Comparison of ENCODE assay signal across 16 mouse cellular contexts in the genomic region with DNA sequence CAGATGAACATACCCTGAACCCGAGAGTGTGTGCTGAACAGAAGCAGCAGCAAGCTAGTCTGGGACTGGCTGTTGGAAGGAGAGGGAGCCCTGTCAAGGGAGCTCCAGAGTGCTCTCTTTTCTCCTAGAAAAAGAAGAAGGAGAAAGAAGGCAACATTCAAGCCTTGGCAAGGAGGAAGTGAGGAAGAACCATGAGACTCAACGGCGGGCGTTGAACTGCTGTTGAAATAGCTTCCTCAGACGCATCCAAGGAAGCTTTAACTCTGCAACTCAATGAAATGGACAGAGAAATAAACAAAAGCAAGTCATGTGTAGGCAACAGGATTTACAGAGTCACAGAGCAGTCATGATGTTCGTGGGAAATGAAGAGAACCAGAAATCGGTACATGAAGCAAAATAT. TPM values are rescaled to one million over a fixed set of nuclear protein-coding genes. Genes with fewer than 3 reads are reported as not detected.
DNase-seq lines count a peak whose midpoint lies in the region; ATAC-seq and TF ChIP-seq lines count a peak whose summit lies in the region.
"Had no signal": no experiment of that assay in that cellular context is flagged by ENCODE, and none has a peak within 500 bp of the region (broad histone marks: within the 10 kb centered on the region; RNA-seq: fewer than 3 reads in every experiment).

No protein-coding gene starts in this region.

- no peaks in the 10 kb centered on the region for H3K36me3 ChIP-seq in heart, embryonic 13.5 days
- H3K36me3 ChIP-seq in intestine, embryonic 16.5 days (ENCODE audit: control insufficient read depth, insufficient read depth, low read length), result no peaks in the 10 kb centered on the region
- no peaks in the 10 kb centered on the region for H3K36me3 ChIP-seq in hindbrain, embryonic 12.5 days

- WGBS in heart, embryonic 13.5 days, result 69% methylated on average over 7 of the region's 7 CpGs
- WGBS in bone marrow, adult 2 months, result 30% methylated on average over 7 of the region's 7 CpGs
- WGBS in intestine, embryonic 16.5 days, result 42% methylated on average over 7 of the region's 7 CpGs
- WGBS in hindbrain, embryonic 12.5 days, result 82% methylated on average over 7 of the region's 7 CpGs

- intact Hi-C loops in heart, postnatal 36 days (cut with DNase I), result no loop called here

- no peak for ATAC-seq in heart, embryonic 13.5 days (ENCODE audit: extremely low read depth, insufficient number of reproducible peaks, low FRiP score, low TSS enrichment)
- no peak for ATAC-seq in intestine, embryonic 16.5 days
- peak; percentile 76 for ATAC-seq in megakaryocyte progenitor cell, adult 5-6 weeks (replicated peaks; ENCODE audit: poor library complexity)
- ATAC-seq in hindbrain, embryonic 12.5 days (ENCODE audit: low FRiP score), result no peak
- ATAC-seq: forebrain, embryonic 16.5 days had no signal

- no peak for TF ChIP-seq CTCF in bone marrow, adult 2 months (IDR thresholded peaks at IDR 0.05; ENCODE audit: control insufficient read depth, insufficient read depth, low read length)

- no peaks in the 10 kb centered on the region for H3K27me3 ChIP-seq in heart, embryonic 13.5 days (replicated peaks)
- no peaks in the 10 kb centered on the region for H3K27me3 ChIP-seq in intestine, embryonic 16.5 days (replicated peaks; ENCODE audit: control insufficient read depth, insufficient read depth, low read length)
- no peaks in the 10 kb centered on the region for H3K27me3 ChIP-seq in hindbrain, embryonic 12.5 days

- 0 out of 2 replicates have a peak, but pooled peaks cover 2% of the 10 kb centered on the region for H3K9me3 ChIP-seq in heart, embryonic 13.5 days
- H3K9me3 ChIP-seq in intestine, embryonic 16.5 days (ENCODE audit: control insufficient read depth, low read length), result no peaks in the 10 kb centered on the region
- 0 out of 2 replicates have a peak, but pooled peaks cover 3% of the 10 kb centered on the region for H3K9me3 ChIP-seq in hindbrain, embryonic 12.5 days (replicated peaks)

- H3K4me1 ChIP-seq in heart, embryonic 13.5 days, result peaks cover 25% of the 10 kb centered on the region
- peaks cover 4% of the 10 kb centered on the region; the same call in 1 of the 2 replicates for H3K4me1 ChIP-seq in bone marrow, adult 2 months (ENCODE audit: control insufficient read depth, insufficient read depth, low read length)
- no peaks in the 10 kb centered on the region; the same call in 1 of the 2 replicates for H3K4me1 ChIP-seq in intestine, embryonic 16.5 days (ENCODE audit: control insufficient read depth, insufficient read depth, low read length)
- no peaks in the 10 kb centered on the region for H3K4me1 ChIP-seq in hindbrain, embryonic 12.5 days

- H3K9ac ChIP-seq in heart, embryonic 13.5 days, result no peak overlapping the region
- 0 out of 2 replicates have a peak overlapping the region, but pooled peaks have one; percentile 7 for H3K9ac ChIP-seq in intestine, embryonic 16.5 days (ENCODE audit: low read depth, low read length)
- H3K9ac ChIP-seq in hindbrain, embryonic 12.5 days, result no peak overlapping the region

- H3K4me3 ChIP-seq in heart, embryonic 13.5 days, result no peak overlapping the region
- no peak overlapping the region for H3K4me3 ChIP-seq in bone marrow, adult 2 months (replicated peaks; ENCODE audit: control insufficient read depth, low read depth, low read length)
- no peak overlapping the region for H3K4me3 ChIP-seq in intestine, embryonic 16.5 days (ENCODE audit: low read length)
- H3K4me3 ChIP-seq in hindbrain, embryonic 12.5 days, result no peak overlapping the region
- H3K4me3 ChIP-seq: heart, adult 2 months had no signal

- peak overlapping the region; percentile 29; the same call in 1 of the 2 replicates for H3K27ac ChIP-seq in heart, embryonic 13.5 days (replicated peaks)
- H3K27ac ChIP-seq in bone marrow, adult 2 months (ENCODE audit: control insufficient read depth, insufficient read depth, low read depth, low read length, poor library complexity), result peak overlapping the region; percentile 68; the same call in 1 of the 2 replicates
- H3K27ac ChIP-seq in intestine, embryonic 16.5 days (ENCODE audit: low read length), result peak overlapping the region; percentile 70
- no peak overlapping the region for H3K27ac ChIP-seq in hindbrain, embryonic 12.5 days

- TF ChIP-seq POLR2A in bone marrow, adult 2 months (IDR thresholded peaks at IDR 0.05; ENCODE audit: borderline replicate concordance, control insufficient read depth, low read depth, low read length), result no peak

- no peak overlapping the region for H3K4me2 ChIP-seq in heart, embryonic 13.5 days
- H3K4me2 ChIP-seq in intestine, embryonic 16.5 days (ENCODE audit: low read depth, low read length), result no peak overlapping the region
- H3K4me2 ChIP-seq in hindbrain, embryonic 12.5 days (replicated peaks), result no peak overlapping the region

- DNase-seq in heart, postnatal 36 days, result no peak
- no peak for DNase-seq in adipocyte (ENCODE audit: low spot score)
- no peak for DNase-seq in embryo, embryonic 9.5 days (ENCODE audit: extremely low spot score)
- DNase-seq: adrenal gland, adult 8-10 months; B cell, adult 2 months; cerebellum, adult 11 months; kidney, postnatal 25 days had no signal

RNA-seq across cellular contexts. Expression of gene Cmas, which starts 9.7 kb away (rescaled TPM):
- polyA plus RNA-seq in heart, embryonic 13.5 days (2015; fragmentation: Nextera tagmentation; extraction: Ambion mirVana), result 90.9 and 97.5 TPM in 2 replicates
- total RNA-seq in heart, postnatal 36 days (2021), result 10 to 100 TPM; 31.9 to 36.0 TPM
- polyA plus RNA-seq in bone marrow, adult 2 months (2011; ENCODE audit: insufficient read depth, insufficient read length, low replicate concordance, missing spikeins), result 144 and 171 TPM in 2 replicates
- 145 and 153 TPM in 2 replicates for polyA plus RNA-seq in intestine, embryonic 16.5 days (2015; fragmentation: Nextera tagmentation; extraction: Ambion mirVana)
- total RNA-seq in megakaryocyte progenitor cell, adult 5-6 weeks (2015), result 61.3 and 67.0 TPM in 2 replicates
- total RNA-seq in megakaryocyte progenitor cell, adult 5-6 weeks (2017), result 58.1 and 66.2 TPM in 2 replicates
- polyA plus RNA-seq in hindbrain, embryonic 12.5 days (2016; fragmentation: Nextera tagmentation; extraction: Ambion mirVana), result 138 and 139 TPM in 2 replicates

RNA-seq across cellular contexts. Expression of gene Abcc9, which starts 44.6 kb away (rescaled TPM):
- 12.8 and 13.3 TPM in 2 replicates for polyA plus RNA-seq in heart, embryonic 13.5 days (2015; fragmentation: Nextera tagmentation; extraction: Ambion mirVana)
- 100 to 1,000 TPM; 238 to 242 TPM for total RNA-seq in heart, postnatal 36 days (2021)
- polyA plus RNA-seq in bone marrow, adult 2 months (2011; ENCODE audit: insufficient read depth, insufficient read length, low replicate concordance, missing spikeins), result 2.2 and 3.8 TPM in 2 replicates
- 7.6 and 7.8 TPM in 2 replicates for polyA plus RNA-seq in intestine, embryonic 16.5 days (2015; fragmentation: Nextera tagmentation; extraction: Ambion mirVana)
- total RNA-seq in megakaryocyte progenitor cell, adult 5-6 weeks (2015), result not detected in 2 replicates
- not detected in 2 replicates for total RNA-seq in megakaryocyte progenitor cell, adult 5-6 weeks (2017)
- 2.4 and 2.8 TPM in 2 replicates for polyA plus RNA-seq in hindbrain, embryonic 12.5 days (2016; fragmentation: Nextera tagmentation; extraction: Ambion mirVana)
- total RNA-seq: megakaryocyte-erythroid progenitor cell, adult 5-6 weeks had no signal

RNA-seq across cellular contexts. Expression of gene Sult6b2, which starts 57.5 kb away (rescaled TPM):
- polyA plus RNA-seq in heart, embryonic 13.5 days (2015; fragmentation: Nextera tagmentation; extraction: Ambion mirVana), result 0.07 TPM in 1 of 2 replicates, not detected in the other
- under 1 TPM in 1 of 2 experiments, not detected in 1; 0.28 TPM for total RNA-seq in heart, postnatal 36 days (2021)
- not detected in 2 replicates for polyA plus RNA-seq in bone marrow, adult 2 months (2011; ENCODE audit: insufficient read depth, insufficient read length, low replicate concordance, missing spikeins)
- 49.8 and 76.7 TPM in 2 replicates for polyA plus RNA-seq in intestine, embryonic 16.5 days (2015; fragmentation: Nextera tagmentation; extraction: Ambion mirVana)
- not detected in 2 replicates for total RNA-seq in megakaryocyte progenitor cell, adult 5-6 weeks (2015)
- total RNA-seq in megakaryocyte progenitor cell, adult 5-6 weeks (2017), result not detected in 2 replicates
- polyA plus RNA-seq in hindbrain, embryonic 12.5 days (2016; fragmentation: Nextera tagmentation; extraction: Ambion mirVana), result not detected in 2 replicates
- total RNA-seq: adrenal gland, adult 8-10 months; heart, adult 2 months; megakaryocyte-erythroid progenitor cell, adult 5-6 weeks had no signal
- polyA plus RNA-seq: embryonic facial prominence, embryonic 11.5 days had no signal

Comparison
In these comparisons a context has a peak if more than half of its experiments do, and no peak if none do; other contexts are left out.
1. RNA of gene Sult6b2, which starts 57.5 kb away (polyA plus RNA-seq): 49.8 to 76.7 TPM in intestine, embryonic 16.5 days; 0.07 TPM in heart, embryonic 13.5 days, not detected in hindbrain, embryonic 12.5 days and not detected in bone marrow, adult 2 months; every median in the first group is over 10 times any median in the second.